Mouse (Mus musculus): Measurements from ENCODE around the gene Lepr. TPM values are rescaled to one million over a fixed set of nuclear protein-coding genes. Genes with fewer than 3 reads are reported as not detected.

Lepr gene
- polyA plus RNA-seq, 1 experiment = 0.25 TPM

DNA sequence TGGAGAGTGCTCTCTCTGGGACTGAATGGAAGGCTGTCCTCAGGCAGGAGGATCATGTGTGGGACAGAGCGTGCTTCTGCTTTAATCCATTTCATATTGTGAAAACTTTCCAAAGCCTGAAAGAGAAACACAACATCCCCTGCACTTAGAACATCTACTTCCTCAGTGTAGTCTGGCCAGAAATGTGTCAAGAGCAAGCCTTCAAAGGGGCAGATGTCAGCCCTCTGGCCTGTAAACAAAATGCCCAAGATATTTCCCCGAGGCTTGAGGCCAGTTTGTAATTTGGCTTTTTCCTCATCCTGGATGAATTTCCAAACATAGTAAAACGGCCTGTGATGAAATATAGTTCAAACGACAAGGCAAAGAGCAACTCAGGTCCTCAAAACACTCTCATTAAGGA, 41.5 kb upstream of the Lepr start:
- H3K4me2 ChIP-seq (ENCODE audit: low read depth) = no peak overlapping the region
- H3K79me2 ChIP-seq (ENCODE audit: control insufficient read depth, insufficient read depth) = no peaks in the 10 kb centered on the region
- no peaks in the 10 kb centered on the region for H3K36me3 ChIP-seq (ENCODE audit: control insufficient read depth, insufficient read depth)
- H3K4me3 ChIP-seq = no peak overlapping the region
- no peak overlapping the region for H3ac ChIP-seq (ENCODE audit: control insufficient read depth, insufficient read length)
- no peak for TF ChIP-seq CEBPB (IDR thresholded peaks at IDR 0.05; ENCODE audit: insufficient read depth, poor library complexity, severe bottlenecking)
- no peaks in the 10 kb centered on the region for H3K27me3 ChIP-seq (ENCODE audit: control insufficient read depth, insufficient read depth, insufficient read length)

DNA sequence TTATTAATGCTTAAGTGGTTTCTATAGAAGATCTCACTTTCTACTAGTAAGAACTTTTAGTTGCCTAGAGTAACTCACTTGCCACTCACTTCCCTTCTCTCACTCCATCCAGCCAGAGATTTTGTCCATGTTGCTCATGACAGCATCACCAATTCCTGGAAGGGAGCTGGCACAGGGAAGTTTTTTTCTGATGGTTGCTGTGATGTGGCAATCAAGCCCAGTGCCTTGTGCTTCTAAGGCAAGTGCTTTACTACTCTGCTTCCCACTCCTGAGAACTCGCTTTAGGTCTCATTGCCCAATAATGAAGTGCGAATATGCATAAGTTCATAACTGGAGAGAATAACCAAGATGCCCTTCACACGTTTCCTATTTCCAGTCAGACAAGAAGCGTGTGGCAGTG, 34.6 kb upstream of the Lepr start:
- no peaks in the 10 kb centered on the region for H3K79me2 ChIP-seq (ENCODE audit: control insufficient read depth, insufficient read depth)
- no peaks in the 10 kb centered on the region for H3K27me3 ChIP-seq (ENCODE audit: control insufficient read depth, insufficient read depth, insufficient read length)
- no peaks in the 10 kb centered on the region for H3K36me3 ChIP-seq (ENCODE audit: control insufficient read depth, insufficient read depth)
- H3K4me2 ChIP-seq (ENCODE audit: low read depth) = no peak overlapping the region
- H3K4me3 ChIP-seq = no peak overlapping the region
- TF ChIP-seq MYOD1 (IDR thresholded peaks at IDR 0.05; ENCODE audit: control insufficient read depth in 1 of 3, insufficient read length in 2 of 3, low read depth in 2 of 3) (no peak), POLR2A (IDR thresholded peaks at IDR 0.05; ENCODE audit: insufficient read length, low read depth) (no peak), MYOG (IDR thresholded peaks at IDR 0.05; ENCODE audit: control insufficient read depth in 1 of 3, insufficient read depth in 1 of 3, insufficient read length in 2 of 3, low read depth in 2 of 3) (no peak), TCF3 (IDR thresholded peaks at IDR 0.05; ENCODE audit: insufficient read length, low read depth) (no peak), E2F4 (IDR thresholded peaks at IDR 0.05; ENCODE audit: insufficient read depth) (no peak), MAX (IDR thresholded peaks at IDR 0.05; ENCODE audit: low read depth) (no peak), USF1 (IDR thresholded peaks at IDR 0.05; ENCODE audit: low read depth) (no peak), TCF12 (IDR thresholded peaks at IDR 0.05; ENCODE audit: insufficient read depth, poor library complexity, severe bottlenecking) (no peak), SRF (IDR thresholded peaks at IDR 0.05; ENCODE audit: control insufficient read depth, insufficient read length, low read depth) (no peak), REST (IDR thresholded peaks at IDR 0.05; ENCODE audit: insufficient read depth, insufficient read length) (no peak), CEBPB (IDR thresholded peaks at IDR 0.05; ENCODE audit: insufficient read depth, poor library complexity, severe bottlenecking) (no peak), POLR2AphosphoS2 (IDR thresholded peaks at IDR 0.05; ENCODE audit: insufficient read length, low read depth) (no peak)
- no peak overlapping the region for H3ac ChIP-seq (ENCODE audit: control insufficient read depth, insufficient read length)

GRCm38 (mm10) chr4:101683086-101683485, 34.1 kb upstream of the Lepr start:
- Histone ChIP-seq H3K36me3 (ENCODE audit: control insufficient read depth, insufficient read depth) (no peaks in the 10 kb centered on the region), H3K4me3 (no peak overlapping the region), H3K79me2 (ENCODE audit: control insufficient read depth, insufficient read depth) (no peaks in the 10 kb centered on the region), H3K27me3 (ENCODE audit: control insufficient read depth, insufficient read depth, insufficient read length) (no peaks in the 10 kb centered on the region), H3K4me2 (ENCODE audit: low read depth) (no peak overlapping the region), H3ac (ENCODE audit: control insufficient read depth, insufficient read length) (no peak overlapping the region)
- TF ChIP-seq CEBPB (IDR thresholded peaks at IDR 0.05; ENCODE audit: insufficient read depth, poor library complexity, severe bottlenecking) (no peak), E2F4 (IDR thresholded peaks at IDR 0.05; ENCODE audit: insufficient read depth) (no peak), POLR2AphosphoS2 (IDR thresholded peaks at IDR 0.05; ENCODE audit: insufficient read length, low read depth) (no peak), REST (IDR thresholded peaks at IDR 0.05; ENCODE audit: insufficient read depth, insufficient read length) (no peak), MYOG (IDR thresholded peaks at IDR 0.05; ENCODE audit: control insufficient read depth in 1 of 3, insufficient read depth in 1 of 3, insufficient read length in 2 of 3, low read depth in 2 of 3) (no peak), SRF (IDR thresholded peaks at IDR 0.05; ENCODE audit: control insufficient read depth, insufficient read length, low read depth) (no peak), TCF3 (IDR thresholded peaks at IDR 0.05; ENCODE audit: insufficient read length, low read depth) (no peak), MAX (IDR thresholded peaks at IDR 0.05; ENCODE audit: low read depth) (no peak), TCF12 (IDR thresholded peaks at IDR 0.05; ENCODE audit: insufficient read depth, poor library complexity, severe bottlenecking) (no peak), MYOD1 (IDR thresholded peaks at IDR 0.05; ENCODE audit: control insufficient read depth in 1 of 3, insufficient read length in 2 of 3, low read depth in 2 of 3) (no peak), POLR2A (IDR thresholded peaks at IDR 0.05; ENCODE audit: insufficient read length, low read depth) (no peak), USF1 (IDR thresholded peaks at IDR 0.05; ENCODE audit: low read depth) (no peak)

DNA sequence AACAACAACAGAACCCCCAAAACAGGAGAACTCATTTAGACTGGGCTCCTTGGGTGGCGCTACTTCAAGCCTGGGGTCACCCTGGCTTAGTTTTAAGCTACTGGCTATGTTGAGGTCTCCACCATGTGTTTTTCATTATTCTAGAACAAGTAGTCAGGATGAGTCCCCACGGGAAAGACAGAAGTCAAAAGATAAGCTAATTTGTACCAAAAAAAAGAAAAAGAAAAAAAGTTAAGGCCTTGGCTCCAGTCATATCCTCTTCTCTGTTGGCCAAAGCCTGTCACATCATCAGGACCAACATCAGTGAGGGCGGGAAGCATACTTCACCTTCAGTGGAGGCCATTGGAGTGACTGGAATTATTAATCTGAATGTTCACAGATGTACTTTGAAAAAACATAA, 32.4 kb upstream of the Lepr start:
- Histone ChIP-seq H3K79me2 (ENCODE audit: control insufficient read depth, insufficient read depth) (no peaks in the 10 kb centered on the region), H3K27me3 (ENCODE audit: control insufficient read depth, insufficient read depth, insufficient read length) (no peaks in the 10 kb centered on the region), H3ac (ENCODE audit: control insufficient read depth, insufficient read length) (no peak overlapping the region), H3K4me2 (ENCODE audit: low read depth) (no peak overlapping the region), H3K4me3 (no peak overlapping the region), H3K36me3 (ENCODE audit: control insufficient read depth, insufficient read depth) (no peaks in the 10 kb centered on the region)
- TF ChIP-seq TCF12 (IDR thresholded peaks at IDR 0.05; ENCODE audit: insufficient read depth, poor library complexity, severe bottlenecking) (no peak), SRF (IDR thresholded peaks at IDR 0.05; ENCODE audit: control insufficient read depth, insufficient read length, low read depth) (no peak), MYOG (IDR thresholded peaks at IDR 0.05; ENCODE audit: control insufficient read depth in 1 of 3, insufficient read depth in 1 of 3, insufficient read length in 2 of 3, low read depth in 2 of 3) (no peak), USF1 (IDR thresholded peaks at IDR 0.05; ENCODE audit: low read depth) (no peak), E2F4 (IDR thresholded peaks at IDR 0.05; ENCODE audit: insufficient read depth) (no peak), MAX (IDR thresholded peaks at IDR 0.05; ENCODE audit: low read depth) (no peak), REST (IDR thresholded peaks at IDR 0.05; ENCODE audit: insufficient read depth, insufficient read length) (no peak), POLR2A (IDR thresholded peaks at IDR 0.05; ENCODE audit: insufficient read length, low read depth) (no peak), POLR2AphosphoS2 (IDR thresholded peaks at IDR 0.05; ENCODE audit: insufficient read length, low read depth) (no peak), TCF3 (IDR thresholded peaks at IDR 0.05; ENCODE audit: insufficient read length, low read depth) (no peak), CEBPB (IDR thresholded peaks at IDR 0.05; ENCODE audit: insufficient read depth, poor library complexity, severe bottlenecking) (no peak), MYOD1 (IDR thresholded peaks at IDR 0.05; ENCODE audit: control insufficient read depth in 1 of 3, insufficient read length in 2 of 3, low read depth in 2 of 3) (no peak)

DNA sequence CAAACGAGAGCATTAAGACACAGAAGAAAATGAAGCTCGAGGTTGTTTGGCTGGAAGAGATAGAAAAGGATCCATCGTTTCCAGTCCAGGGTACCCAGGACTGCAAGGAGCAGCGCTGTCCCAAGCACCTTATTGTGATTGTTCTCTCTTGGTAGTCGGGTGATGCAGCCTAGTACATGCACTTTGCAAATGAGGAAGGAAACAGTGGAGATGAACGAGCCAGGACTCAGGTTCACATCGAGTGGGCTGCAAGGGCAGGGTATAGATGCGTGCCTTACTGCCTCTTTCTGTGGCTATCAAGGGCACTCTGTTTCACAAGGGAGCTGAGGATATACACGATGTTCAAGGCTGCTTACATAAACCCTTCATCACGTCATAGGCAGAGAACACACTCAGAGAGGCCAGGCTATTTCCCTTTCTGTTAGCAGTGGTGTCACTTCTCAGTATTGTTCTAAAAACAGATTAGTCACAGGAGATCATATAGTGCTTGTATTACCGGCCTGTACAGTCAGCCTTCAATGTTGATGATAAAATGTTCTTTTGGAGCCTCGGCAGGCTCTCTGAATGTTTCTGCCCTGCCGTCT, 30.9 kb upstream of the Lepr start:
- no peaks in the 10 kb centered on the region for H3K79me2 ChIP-seq (ENCODE audit: control insufficient read depth, insufficient read depth)
- no peaks in the 10 kb centered on the region for H3K27me3 ChIP-seq (ENCODE audit: control insufficient read depth, insufficient read depth, insufficient read length)
- H3K36me3 ChIP-seq (ENCODE audit: control insufficient read depth, insufficient read depth) = no peaks in the 10 kb centered on the region
- H3K4me2 ChIP-seq (ENCODE audit: low read depth) = no peak overlapping the region
- H3ac ChIP-seq (ENCODE audit: control insufficient read depth, insufficient read length) = no peak overlapping the region
- TF ChIP-seq MYOD1 (IDR thresholded peaks at IDR 0.05; ENCODE audit: control insufficient read depth in 1 of 3, insufficient read length in 2 of 3, low read depth in 2 of 3) (no peak), POLR2AphosphoS2 (IDR thresholded peaks at IDR 0.05; ENCODE audit: insufficient read length, low read depth) (no peak), E2F4 (IDR thresholded peaks at IDR 0.05; ENCODE audit: insufficient read depth) (no peak), POLR2A (IDR thresholded peaks at IDR 0.05; ENCODE audit: insufficient read length, low read depth) (no peak), MYOG (IDR thresholded peaks at IDR 0.05; ENCODE audit: control insufficient read depth in 1 of 3, insufficient read depth in 1 of 3, insufficient read length in 2 of 3, low read depth in 2 of 3) (no peak)
- H3K4me3 ChIP-seq = no peak overlapping the region
